Mouse (Mus musculus) neural tube, embryonic 12.5 days (tissue): ENCODE data around the gene Ift172. TPM values are rescaled to one million over a fixed set of nuclear protein-coding genes. Genes with fewer than 3 reads are reported as not detected.
"Not testable (repeated sequence)": the region's sequence is repeated elsewhere in the genome, so short reads cannot be mapped to it uniquely, and the experiment has no call there.

Experiments used
- ATAC-seq: fragments of 200-750 bp; cut with Nextera tagmentation; 2 replicates; pipeline ENCODE4 v1.8.0; 2017; ENCODE audit warnings: low read depth, mild to moderate bottlenecking, moderate TSS enrichment, moderate library complexity; ENCODE audit not compliant: low FRiP score
- H3K27ac ChIP-seq: fragments of 300-500 bp; sonication (generic); 2 replicates; pipeline ENCODE4 v1.5.1; 2016
- H3K27me3 ChIP-seq: fragments of 300-500 bp; sonication (generic); replicated peaks from 2 replicates; pipeline ENCODE4 v1.6.1; 2016; ENCODE audit warnings: mild to moderate bottlenecking
- H3K36me3 ChIP-seq: fragments of 300-500 bp; sonication (generic); 2 replicates; pipeline ENCODE4 v1.6.1; 2016; ENCODE audit warnings: mild to moderate bottlenecking
- H3K4me1 ChIP-seq: fragments of 300-500 bp; sonication (generic); 2 replicates; pipeline ENCODE4 v1.6.1; 2016
- H3K4me2 ChIP-seq: fragments of 300-500 bp; sonication (generic); replicated peaks from 2 replicates; pipeline ENCODE4 v1.6.1; 2016; ENCODE audit warnings: mild to moderate bottlenecking
- H3K4me3 ChIP-seq: fragments of 300-500 bp; sonication (generic); 2 replicates; pipeline ENCODE4 v1.5.1; 2016
- H3K9ac ChIP-seq: fragments of 300-500 bp; sonication (generic); 2 replicates; pipeline ENCODE4 v1.6.1; 2016; ENCODE audit warnings: mild to moderate bottlenecking
- H3K9me3 ChIP-seq: fragments of 300-500 bp; sonication (generic); 2 replicates; pipeline ENCODE4 v1.6.1; 2016; ENCODE audit warnings: mild to moderate bottlenecking
- WGBS: fragments of 180-500 bp; shearing (Covaris S2); methylation state at CpG from one replicate; pipeline ENCODE4 v1.1.7; 2016; 5-methylcytosine and 5-hydroxymethylcytosine counted together
- polyA plus RNA-seq: library from polyadenylated mRNA; unstranded; fragments of >200 nt; fragmentation: Nextera tagmentation; extraction: Ambion mirVana; gene quantifications from 2 replicates; pipeline ENCODE4 v1.2.1, GENCODE M21; 2016

Ift172 gene
- polyA plus RNA-seq, 1 experiment from 2014 or later = 41.2 TPM

DNA sequence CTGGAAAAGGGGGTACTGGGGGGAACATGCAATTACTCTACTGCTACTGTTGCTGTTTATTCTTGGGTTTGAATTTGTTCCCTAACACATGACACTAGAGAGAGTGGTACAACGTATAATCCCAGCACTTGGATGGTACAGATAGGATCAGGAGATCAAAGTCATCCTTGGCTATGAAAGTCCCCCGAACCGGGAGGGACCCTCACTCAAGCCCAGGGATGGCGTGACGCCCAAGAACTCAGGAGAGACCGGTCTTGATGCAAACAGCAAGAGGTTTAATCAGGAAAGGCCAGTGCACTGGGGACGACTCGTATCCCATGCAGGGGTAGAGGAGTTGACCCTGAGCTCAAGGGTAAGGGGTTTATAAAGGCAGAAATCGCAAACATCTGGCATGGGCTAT is 68.2 kb downstream of the Ift172 start:
- H3K9me3 ChIP-seq = no peaks in the 10 kb centered on the region
- ATAC-seq = no peak
- WGBS = 93% methylated on average over 9 of the region's 9 CpGs
- H3K36me3 ChIP-seq = no peaks in the 10 kb centered on the region
- peaks cover 6% of the 10 kb centered on the region for H3K4me1 ChIP-seq
- H3K4me3 ChIP-seq = no peak overlapping the region
- no peak overlapping the region for H3K4me2 ChIP-seq
- H3K27ac ChIP-seq = no peak overlapping the region
- no peaks in the 10 kb centered on the region for H3K27me3 ChIP-seq
- no peak overlapping the region for H3K9ac ChIP-seq

DNA sequence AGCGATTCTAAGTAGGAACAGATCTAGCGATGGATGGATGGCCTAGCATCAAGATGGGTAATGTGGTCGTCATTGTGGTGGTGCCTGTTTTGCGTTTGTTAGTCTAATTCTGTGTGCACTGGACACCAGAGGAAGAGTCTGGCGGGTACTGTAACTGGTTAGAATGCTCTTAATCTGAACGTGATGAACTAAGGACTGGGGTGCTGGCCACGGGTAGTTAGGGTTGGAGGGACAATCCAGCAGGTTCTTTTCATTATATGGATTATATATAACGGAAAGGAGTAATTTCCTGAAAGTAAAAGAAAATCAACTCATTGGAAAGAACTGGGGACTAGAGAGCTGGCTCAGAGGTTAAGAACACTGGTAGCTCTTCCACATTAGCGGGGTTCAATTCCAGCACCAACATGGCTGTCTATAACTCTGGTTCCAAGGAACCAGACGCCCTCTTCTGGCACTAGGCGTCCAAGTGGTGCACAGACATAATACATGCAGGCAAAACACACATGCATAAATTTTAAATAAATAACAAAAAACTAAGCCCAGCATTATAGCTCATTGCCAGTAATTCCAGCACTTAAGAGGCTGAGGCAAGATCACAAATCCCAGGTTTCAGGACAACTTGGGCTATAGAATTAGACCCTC is 69.5 kb downstream of the Ift172 start:
- Histone ChIP-seq H3K4me2 (peak overlapping the region; percentile 84), H3K4me3 (peak overlapping the region; percentile 96), H3K27me3 (no peaks in the 10 kb centered on the region), H3K36me3 (no peaks in the 10 kb centered on the region), H3K9me3 (no peaks in the 10 kb centered on the region), H3K27ac (peak overlapping the region; percentile 88), H3K4me1 (peaks cover 6% of the 10 kb centered on the region), H3K9ac (peak overlapping the region; percentile 94)
- ATAC-seq = no peak
- 14% methylated on average over 11 of the region's 11 CpGs for WGBS

DNA sequence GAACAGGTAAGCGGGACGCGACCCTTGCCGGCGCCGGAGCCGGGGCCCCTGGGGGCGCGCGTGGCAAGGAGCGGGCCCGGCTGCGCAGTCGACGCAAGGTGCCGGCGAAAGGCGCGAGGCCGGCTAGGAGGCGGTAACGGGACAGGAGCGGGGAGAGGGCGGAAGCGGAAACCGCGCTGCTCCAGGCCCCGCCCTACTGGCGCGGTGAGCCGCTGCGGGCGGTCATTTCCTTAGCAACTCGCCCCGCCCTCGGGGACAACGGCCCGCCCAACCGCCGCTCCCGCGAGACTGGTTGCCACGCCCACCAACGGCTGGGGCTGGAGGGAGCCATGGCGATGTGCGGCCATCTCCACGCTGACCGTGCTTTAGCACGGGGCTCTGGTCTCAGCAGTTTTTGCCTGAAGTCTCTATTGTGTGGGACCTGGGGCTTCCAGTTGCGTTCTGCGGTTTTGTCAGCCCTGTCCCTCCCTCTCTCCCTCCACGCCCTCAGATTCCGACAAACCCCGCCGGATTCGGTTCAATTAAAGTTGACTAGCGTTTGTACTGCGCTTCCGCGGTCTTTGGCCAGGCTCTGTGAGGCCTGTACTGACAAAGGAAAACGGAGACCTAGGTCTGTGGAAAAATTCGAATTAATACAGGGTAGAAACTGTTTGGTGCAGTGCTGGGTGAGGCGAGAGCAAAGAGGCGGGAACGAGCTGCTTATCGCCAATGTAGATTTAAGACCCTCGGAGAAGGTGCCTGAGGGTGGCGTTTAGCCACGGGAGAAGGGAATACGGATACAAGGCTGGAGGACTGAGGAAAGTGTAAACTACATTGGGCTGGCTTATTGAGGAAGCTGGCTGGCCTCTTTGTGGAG is 70.2 kb downstream of the Ift172 start, which contains the start of gene Ppm1g:
Gene Ppm1g (minus strand): TSS at position 240 of the 856 bp plus-strand sequence.
- peak within 1 kb of the TSS; percentile 96 for H3K4me3 ChIP-seq
- no peaks in the 10 kb centered on the region for H3K27me3 ChIP-seq
- peaks cover 6% of the 10 kb centered on the region for H3K4me1 ChIP-seq
- H3K9ac ChIP-seq = peak within 1 kb of the TSS; percentile 94
- H3K36me3 ChIP-seq = no peaks in the 10 kb centered on the region
- WGBS = under 1% methylated on average over 70 of the region's 70 CpGs
- H3K27ac ChIP-seq = peak within 1 kb of the TSS; percentile 90
- peak; percentile 95 for ATAC-seq
- no peaks in the 10 kb centered on the region for H3K9me3 ChIP-seq
- peak within 1 kb of the TSS; percentile 84 for H3K4me2 ChIP-seq

DNA sequence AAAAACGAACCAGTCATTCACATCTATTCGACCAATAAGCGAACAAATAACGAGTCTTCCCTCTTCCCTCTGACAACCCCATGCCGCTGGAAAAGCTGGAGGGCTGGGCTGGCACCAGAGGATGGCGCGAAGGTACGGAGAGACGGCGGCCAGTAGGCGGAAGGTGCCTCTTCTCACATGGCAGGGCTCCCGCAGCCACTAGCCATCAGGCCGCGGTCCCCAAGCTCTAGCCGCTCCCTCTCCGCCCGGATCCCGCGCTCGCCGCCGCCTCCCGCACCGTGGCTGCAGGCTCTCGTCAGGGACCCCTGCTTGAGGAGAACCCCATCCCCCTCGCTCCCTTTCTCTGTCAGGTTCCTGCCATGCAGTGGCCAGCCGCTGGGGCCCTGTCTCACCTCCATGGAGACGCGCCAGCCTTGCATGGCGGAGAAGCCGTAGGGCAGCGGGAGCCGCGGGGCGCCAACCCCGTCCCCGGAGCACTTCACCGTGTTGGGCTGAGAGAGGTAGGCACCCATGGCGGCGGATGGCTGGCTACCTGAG is 70.9 kb downstream of the Ift172 start:
- Histone ChIP-seq H3K4me3 (peak overlapping the region; percentile 96), H3K27me3 (no peaks in the 10 kb centered on the region), H3K4me2 (peak overlapping the region; percentile 84), H3K9ac (peak overlapping the region; percentile 94), H3K27ac (peak overlapping the region; percentile 90), H3K4me1 (peaks cover 6% of the 10 kb centered on the region), H3K9me3 (no peaks in the 10 kb centered on the region), H3K36me3 (no peaks in the 10 kb centered on the region)
- WGBS = 1% methylated on average over 40 of the region's 40 CpGs
- ATAC-seq = peak; percentile 74

DNA sequence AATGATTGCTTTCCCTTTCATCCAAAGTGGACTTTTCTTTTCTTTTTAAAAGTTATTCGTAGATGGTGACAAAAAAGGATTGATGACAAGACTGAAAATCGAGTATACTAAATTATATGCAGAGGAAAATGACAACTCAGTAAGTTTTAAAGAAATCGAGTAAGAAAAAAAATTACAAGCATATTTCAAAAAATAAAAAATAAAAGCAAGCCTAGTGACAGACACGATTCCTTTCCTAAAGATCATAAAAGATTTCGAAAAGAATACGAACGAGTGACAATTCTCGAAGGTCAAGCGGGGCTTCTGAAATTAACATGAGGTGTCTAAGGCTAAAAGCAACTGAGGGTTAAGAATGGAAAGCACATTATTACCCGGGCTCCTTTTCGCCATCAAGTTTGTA is 71.4 kb downstream of the Ift172 start:
- no peaks in the 10 kb centered on the region for H3K9me3 ChIP-seq
- no peaks in the 10 kb centered on the region for H3K36me3 ChIP-seq
- H3K27ac ChIP-seq = no peak overlapping the region
- H3K4me2 ChIP-seq = peak overlapping the region; percentile 84
- peak overlapping the region; percentile 96 for H3K4me3 ChIP-seq
- H3K9ac ChIP-seq = peak overlapping the region; percentile 94
- ATAC-seq = no peak
- H3K27me3 ChIP-seq = no peaks in the 10 kb centered on the region
- H3K4me1 ChIP-seq = peaks cover 6% of the 10 kb centered on the region
- 3% methylated on average over 11 of the region's 11 CpGs for WGBS

DNA sequence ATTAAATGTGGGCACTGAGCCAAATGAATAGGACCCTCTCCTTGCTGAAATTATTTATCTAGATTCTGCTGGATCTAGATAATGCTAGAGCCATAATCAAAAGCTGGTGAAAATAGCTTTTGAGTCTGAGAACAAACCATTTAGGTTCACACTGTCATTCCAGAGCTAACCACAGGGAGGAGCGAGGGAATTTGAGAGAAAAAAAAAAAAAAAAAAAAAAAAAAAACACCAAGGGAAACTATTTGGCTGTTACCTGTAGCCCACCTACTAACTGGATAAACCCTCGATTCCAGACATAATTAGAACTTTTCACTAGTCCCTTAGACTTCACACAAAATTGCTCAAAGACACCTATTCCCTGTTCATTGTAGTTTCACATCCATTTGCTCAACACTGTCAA is 71.8 kb downstream of the Ift172 start:
- Histone ChIP-seq H3K36me3 (no peaks in the 10 kb centered on the region), H3K4me2 (peak overlapping the region; percentile 84), H3K4me1 (peaks cover 6% of the 10 kb centered on the region), H3K27me3 (no peaks in the 10 kb centered on the region), H3K9me3 (no peaks in the 10 kb centered on the region), H3K9ac (no peak overlapping the region), H3K4me3 (peak overlapping the region; percentile 18; the same call in 1 of the 2 replicates), H3K27ac (no peak overlapping the region)
- no peak for ATAC-seq
- WGBS = 3% methylated on average over 2 of the region's 2 CpGs

DNA sequence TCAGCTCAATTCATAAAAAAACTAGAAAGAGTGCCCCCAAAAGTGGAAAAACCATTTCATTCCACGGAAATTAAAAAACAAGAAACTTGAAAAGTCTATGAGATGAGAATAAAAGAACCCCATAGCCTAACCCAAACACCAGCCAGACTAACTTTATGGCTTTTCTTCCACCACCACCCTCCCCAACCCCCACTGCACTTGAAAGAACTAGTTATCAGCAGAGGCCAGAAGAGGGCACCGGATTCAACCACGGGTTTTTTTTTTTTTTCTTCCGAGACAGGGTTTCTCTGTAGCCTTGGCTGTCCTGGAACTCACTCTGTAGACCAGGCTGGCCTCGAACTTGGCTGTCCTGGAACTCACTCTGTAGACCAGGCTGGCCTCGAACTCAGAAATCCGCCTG is 72.6 kb downstream of the Ift172 start:
- no peaks in the 10 kb centered on the region for H3K27me3 ChIP-seq
- WGBS = 63% methylated on average over 7 of the region's 7 CpGs
- ATAC-seq = no peak
- H3K9ac ChIP-seq = no peak overlapping the region
- no peak overlapping the region for H3K4me3 ChIP-seq
- H3K27ac ChIP-seq = no peak overlapping the region
- H3K36me3 ChIP-seq = no peaks in the 10 kb centered on the region
- no peaks in the 10 kb centered on the region for H3K9me3 ChIP-seq
- H3K4me2 ChIP-seq = no peak overlapping the region
- peaks cover 6% of the 10 kb centered on the region for H3K4me1 ChIP-seq

DNA sequence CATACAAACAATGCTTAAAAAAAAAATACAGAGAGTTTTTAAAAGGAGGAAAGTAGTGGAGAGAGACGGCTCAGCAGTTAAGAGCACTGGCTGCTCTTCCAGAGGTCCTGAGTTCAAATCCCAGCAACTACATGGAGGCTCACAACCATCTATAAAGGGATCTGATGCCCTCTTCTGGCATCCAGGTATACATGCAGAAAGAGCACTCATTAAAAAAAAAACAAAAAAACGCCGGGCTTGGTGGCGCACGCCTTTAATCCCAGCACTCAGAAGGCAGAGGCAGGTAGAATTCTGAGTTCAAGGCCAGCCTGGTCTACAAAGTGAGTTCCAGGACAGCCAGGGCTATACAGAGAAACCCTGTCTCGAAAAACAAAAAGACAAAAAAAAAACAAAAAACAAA is 74.4 kb downstream of the Ift172 start:
- not testable (repeated sequence) for H3K36me3 ChIP-seq, H3K4me3 ChIP-seq, H3K4me2 ChIP-seq, H3K9ac ChIP-seq, H3K4me1 ChIP-seq, H3K27me3 ChIP-seq, ATAC-seq, H3K27ac ChIP-seq, H3K9me3 ChIP-seq
- 95% methylated on average over 6 of the region's 6 CpGs for WGBS

DNA sequence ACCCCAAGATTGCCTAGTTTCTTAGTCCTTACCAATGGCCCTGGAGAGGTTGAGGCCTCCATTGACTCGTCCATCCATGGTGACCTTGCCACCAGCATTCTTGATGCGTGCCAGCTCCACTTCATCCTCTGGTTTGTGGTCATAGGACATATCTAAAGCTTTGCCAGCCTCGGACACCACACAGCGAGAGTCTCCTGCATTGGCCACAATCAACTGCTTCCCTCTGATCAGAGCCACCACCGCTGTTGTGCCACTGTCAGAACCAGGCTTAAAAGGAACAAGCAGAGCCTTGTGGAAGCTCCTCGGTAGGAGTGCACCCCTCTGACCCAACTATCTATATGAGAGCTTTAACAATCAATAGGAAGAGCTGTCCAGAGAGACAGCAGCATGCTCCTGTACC is 86.5 kb downstream of the Ift172 start:
- Histone ChIP-seq H3K4me3 (no peak overlapping the region; the same call in 1 of the 2 replicates), H3K27me3 (no peaks in the 10 kb centered on the region), H3K36me3 (peaks cover 68% of the 10 kb centered on the region), H3K27ac (no peak overlapping the region), H3K9me3 (peaks cover 5% of the 10 kb centered on the region), H3K4me1 (peaks cover 23% of the 10 kb centered on the region), H3K4me2 (no peak overlapping the region), H3K9ac (no peak overlapping the region)
- no peak for ATAC-seq
- WGBS = 95% methylated on average over 6 of the region's 6 CpGs

DNA sequence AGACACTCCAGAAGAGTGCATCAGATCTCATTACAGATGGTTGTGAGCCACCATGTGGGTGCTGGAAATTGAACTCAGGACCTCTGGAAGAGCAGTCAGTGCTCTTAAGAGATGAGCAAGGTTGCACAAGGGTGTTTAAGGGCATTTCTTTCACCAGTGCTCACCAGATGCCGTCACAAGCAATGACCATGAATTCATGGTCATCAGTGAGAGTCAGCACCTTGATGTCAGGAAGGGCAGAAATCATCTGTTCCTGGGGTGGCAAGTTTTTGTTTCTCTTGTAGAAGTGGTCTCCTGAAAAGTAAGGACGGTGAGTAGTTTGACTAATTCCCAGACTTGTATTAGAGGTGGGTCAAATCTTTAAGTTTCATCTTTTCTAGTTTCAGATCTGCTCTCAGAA is 87.0 kb downstream of the Ift172 start:
- Histone ChIP-seq H3K9ac (no peak overlapping the region), H3K27ac (no peak overlapping the region), H3K4me1 (peaks cover 23% of the 10 kb centered on the region), H3K4me3 (no peak overlapping the region), H3K27me3 (no peaks in the 10 kb centered on the region), H3K9me3 (peaks cover 5% of the 10 kb centered on the region), H3K36me3 (peaks cover 74% of the 10 kb centered on the region), H3K4me2 (no peak overlapping the region)
- no peak for ATAC-seq
- 91% methylated on average over 2 of the region's 2 CpGs for WGBS
